Mouse (Mus musculus) limb, embryonic 11.5 days (tissue): ENCODE measurements around the gene Tas2r117. TPM values are rescaled to one million over a fixed set of nuclear protein-coding genes. Genes with fewer than 3 reads are reported as not detected.
A peak's percentile ranks its signal among the peaks of the same experiment; 100 is the strongest.

Experiments used
- ATAC-seq: fragments of 200-750 bp; cut with Nextera tagmentation; 2 replicates; pipeline ENCODE4 v1.8.0; 2017; ENCODE audit warnings: low read depth; ENCODE audit not compliant: insufficient number of reproducible peaks, low FRiP score, low TSS enrichment
- DNase-seq: peaks from one replicate; pipeline ENCODE4 v3.0.0-alpha.2; 2015; ENCODE audit warnings: low spot score
- H3K27ac ChIP-seq: fragments of 300-500 bp; sonication (generic); replicated peaks from 2 replicates; pipeline ENCODE4 v1.5.1; 2014; ENCODE audit warnings: low read depth, mild to moderate bottlenecking, low read length
- H3K27me3 ChIP-seq: fragments of 300-500 bp; sonication (generic); 2 replicates; pipeline ENCODE4 v1.6.1; 2014; ENCODE audit warnings: mild to moderate bottlenecking, low read length, mixed read lengths; ENCODE audit not compliant: control insufficient read depth, insufficient read depth
- H3K36me3 ChIP-seq: fragments of 300-500 bp; sonication (generic); 2 replicates; pipeline ENCODE4 v1.6.1; 2014; ENCODE audit warnings: mild to moderate bottlenecking, low read length, moderate library complexity, mixed read lengths; ENCODE audit not compliant: control insufficient read depth, insufficient read depth
- H3K4me1 ChIP-seq: fragments of 300-500 bp; sonication (generic); 2 replicates; pipeline ENCODE4 v1.6.1; 2014; ENCODE audit warnings: low read length, mixed read lengths; ENCODE audit not compliant: control insufficient read depth, insufficient read depth
- H3K4me2 ChIP-seq: fragments of 300-500 bp; sonication (generic); 2 replicates; pipeline ENCODE4 v1.6.1; 2014; ENCODE audit warnings: low read depth, mild to moderate bottlenecking, moderate library complexity; ENCODE audit not compliant: severe bottlenecking
- H3K4me3 ChIP-seq: fragments of 300-500 bp; sonication (generic); 2 replicates; pipeline ENCODE4 v1.5.1; 2014; ENCODE audit warnings: low read depth, low read length
- H3K9ac ChIP-seq: fragments of 300-500 bp; sonication (generic); 2 replicates; pipeline ENCODE4 v1.6.1; 2014; ENCODE audit warnings: mild to moderate bottlenecking, low read length
- H3K9me3 ChIP-seq: fragments of 300-500 bp; sonication (generic); 2 replicates; pipeline ENCODE4 v1.6.1; 2016; ENCODE audit warnings: low read length; ENCODE audit not compliant: control insufficient read depth
- WGBS: fragments of 180-500 bp; shearing (Covaris S2); extraction: QIAGEN DNeasy Blood & Tissue Kit; methylation state at CpG from one replicate; pipeline ENCODE4 v1.1.7; 2014; 5-methylcytosine and 5-hydroxymethylcytosine counted together
- polyA plus RNA-seq: library from polyadenylated mRNA; unstranded; fragments of >200 nt; fragmentation: Nextera tagmentation; extraction: Ambion mirVana; gene quantifications from 2 replicates; pipeline ENCODE4 v1.2.1, GENCODE M21; 2014

The Tas2r117 gene
- not detected in 2 replicates for polyA plus RNA-seq

GRCm38 (mm10) chr6:132802518-132802917 lies at the start of gene Tas2r117:
TSS of gene Tas2r117 (plus strand) at chr6:132802818.
- DNase-seq (no peak), ATAC-seq (no peak)
- Histone ChIP-seq H3K36me3 (no peaks in the 10 kb centered on the region), H3K27me3 (no peaks in the 10 kb centered on the region), H3K4me3 (no peak within 1 kb of the TSS), H3K9ac (no peak within 1 kb of the TSS), H3K9me3 (no peaks in the 10 kb centered on the region), H3K27ac (no peak within 1 kb of the TSS), H3K4me1 (no peaks in the 10 kb centered on the region), H3K4me2 (no peak within 1 kb of the TSS)
- WGBS: 93% methylated on average over 1 of the region's 1 CpGs

GRCm38 (mm10) chr6:132754430-132754829 lies 48.2 kb upstream of the Tas2r117 start, which contains the start of gene Tas2r124:
TSS of gene Tas2r124 (plus strand) at chr6:132754730.
- no peaks in the 10 kb centered on the region for H3K4me1 ChIP-seq
- ATAC-seq (no peak), DNase-seq (no peak)
- no peak within 1 kb of the TSS for H3K27ac ChIP-seq
- H3K9me3 ChIP-seq: no peaks in the 10 kb centered on the region
- H3K4me3 ChIP-seq: no peak within 1 kb of the TSS
- H3K27me3 ChIP-seq: no peaks in the 10 kb centered on the region
- H3K9ac ChIP-seq: no peak within 1 kb of the TSS
- no peaks in the 10 kb centered on the region for H3K36me3 ChIP-seq
- WGBS: 81% methylated on average over 1 of the region's 1 CpGs
- no peak within 1 kb of the TSS for H3K4me2 ChIP-seq

- no peaks in the 10 kb centered on the region for H3K27me3 ChIP-seq
- no peaks in the 10 kb centered on the region for H3K36me3 ChIP-seq
- H3K4me1 ChIP-seq: no peaks in the 10 kb centered on the region
- H3K4me2 ChIP-seq: no peak within 1 kb of the TSS
- H3K4me3 ChIP-seq: no peak within 1 kb of the TSS
- 95% methylated on average over 2 of the region's 2 CpGs for WGBS
- H3K27ac ChIP-seq: no peak within 1 kb of the TSS
- no peak within 1 kb of the TSS for H3K9ac ChIP-seq
- no peak for DNase-seq
- no peaks in the 10 kb centered on the region for H3K9me3 ChIP-seq
- no peak for ATAC-seq
Measured at GRCm38 (mm10) chr6:132761831-132762230, 40.8 kb upstream of the Tas2r117 start, which contains the start of gene Tas2r102. TSS of gene Tas2r102 (plus strand) at chr6:132762131.

GRCm38 (mm10) chr6:132778062-132778461 lies 24.6 kb upstream of the Tas2r117 start, which contains the start of gene Tas2r136:
TSS of gene Tas2r136 (minus strand) at chr6:132778162.
- H3K9ac ChIP-seq: no peak within 1 kb of the TSS
- ATAC-seq (no peak), DNase-seq (no peak)
- H3K9me3 ChIP-seq: no peaks in the 10 kb centered on the region
- H3K4me2 ChIP-seq: no peak within 1 kb of the TSS
- no peaks in the 10 kb centered on the region for H3K27me3 ChIP-seq
- no peak within 1 kb of the TSS for H3K27ac ChIP-seq
- H3K4me1 ChIP-seq: no peaks in the 10 kb centered on the region
- H3K4me3 ChIP-seq: no peak within 1 kb of the TSS
- no peaks in the 10 kb centered on the region for H3K36me3 ChIP-seq

- Histone ChIP-seq H3K27me3 (no peaks in the 10 kb centered on the region), H3K4me2 (no peak overlapping the region), H3K4me1 (no peaks in the 10 kb centered on the region), H3K27ac (no peak overlapping the region), H3K9me3 (peaks cover 5% of the 10 kb centered on the region; the same call in 1 of the 2 replicates), H3K36me3 (no peaks in the 10 kb centered on the region), H3K4me3 (no peak overlapping the region), H3K9ac (no peak overlapping the region)
- ATAC-seq (peak; percentile 72), DNase-seq (no peak)
- whole genome bisulfite sequencing: 25% methylated on average over 1 of the region's 1 CpGs
Measured at GRCm38 (mm10) chr6:132795393-132795792, 7.2 kb upstream of the Tas2r117 start.

GRCm38 (mm10) chr6:132846842-132847241 lies 44.2 kb downstream of the Tas2r117 start, which contains the start of gene Tas2r123:
TSS of gene Tas2r123 (plus strand) at chr6:132847142.
- Histone ChIP-seq H3K9ac (no peak within 1 kb of the TSS), H3K9me3 (no peaks in the 10 kb centered on the region), H3K27me3 (no peaks in the 10 kb centered on the region), H3K4me1 (no peaks in the 10 kb centered on the region), H3K4me2 (no peak within 1 kb of the TSS), H3K27ac (no peak within 1 kb of the TSS), H3K4me3 (no peak within 1 kb of the TSS), H3K36me3 (no peaks in the 10 kb centered on the region)
- ATAC-seq (no peak), DNase-seq (no peak)
- 91% methylated on average over 1 of the region's 1 CpGs for WGBS

Other genes starting within 250 kb of the Tas2r117 start
- not detected in 2 replicates for gene Prh1, start 233.0 kb upstream of the Tas2r117 start, polyA plus RNA-seq
- gene Prp2, start 206.9 kb upstream of the Tas2r117 start, polyA plus RNA-seq: not detected in 2 replicates
- gene A630073D07Rik, start 151.3 kb upstream of the Tas2r117 start, polyA plus RNA-seq: not detected in 2 replicates
- not detected in 2 replicates for gene Tas2r120, start 145.9 kb upstream of the Tas2r117 start, polyA plus RNA-seq
- not detected in 2 replicates for gene Tas2r121, start 101.8 kb upstream of the Tas2r117 start, polyA plus RNA-seq
- not detected in 2 replicates for gene Tas2r122, start 90.9 kb upstream of the Tas2r117 start, polyA plus RNA-seq
- gene Tas2r115, start 64.8 kb upstream of the Tas2r117 start, polyA plus RNA-seq: not detected in 2 replicates
- gene Tas2r124, start 48.1 kb upstream of the Tas2r117 start, polyA plus RNA-seq: not detected in 2 replicates
- gene Tas2r102, start 40.7 kb upstream of the Tas2r117 start, polyA plus RNA-seq: not detected in 2 replicates
- not detected in 2 replicates for gene Tas2r136, start 24.7 kb upstream of the Tas2r117 start, polyA plus RNA-seq
- gene Tas2r123, start 44.3 kb downstream of the Tas2r117 start, polyA plus RNA-seq: not detected in 2 replicates
- gene Tas2r116, start 52.6 kb downstream of the Tas2r117 start, polyA plus RNA-seq: not detected in 2 replicates
- not detected in 2 replicates for gene Tas2r110, start 65.2 kb downstream of the Tas2r117 start, polyA plus RNA-seq
- gene Tas2r113, start 90.2 kb downstream of the Tas2r117 start, polyA plus RNA-seq: not detected in 2 replicates
- not detected in 2 replicates for gene Tas2r125, start 106.8 kb downstream of the Tas2r117 start, polyA plus RNA-seq
- gene Tas2r129, start 148.3 kb downstream of the Tas2r117 start, polyA plus RNA-seq: not detected in 2 replicates
- gene Tas2r131, start 155.1 kb downstream of the Tas2r117 start, polyA plus RNA-seq: not detected in 2 replicates
- not detected in 2 replicates for gene Tas2r109, start 178.1 kb downstream of the Tas2r117 start, polyA plus RNA-seq
- gene Tas2r103, start 234.3 kb downstream of the Tas2r117 start, polyA plus RNA-seq: not detected in 2 replicates